Mouse (Mus musculus) CD4-positive, CD25-positive, alpha-beta regulatory T cell, adult 2 months (primary cell): ENCODE data around the gene Nudt15.
A peak's percentile ranks its signal among the peaks of the same experiment; 100 is the strongest.
"Not testable (repeated sequence)": the region's sequence is repeated elsewhere in the genome, so short reads cannot be mapped to it uniquely, and the experiment has no call there.

Experiments
- DNase-seq: peaks from one replicate; pipeline ENCODE4 v3.0.0-alpha.2; 2012; ENCODE audit warnings: low read depth, low spot score

Nudt15 gene

DNA sequence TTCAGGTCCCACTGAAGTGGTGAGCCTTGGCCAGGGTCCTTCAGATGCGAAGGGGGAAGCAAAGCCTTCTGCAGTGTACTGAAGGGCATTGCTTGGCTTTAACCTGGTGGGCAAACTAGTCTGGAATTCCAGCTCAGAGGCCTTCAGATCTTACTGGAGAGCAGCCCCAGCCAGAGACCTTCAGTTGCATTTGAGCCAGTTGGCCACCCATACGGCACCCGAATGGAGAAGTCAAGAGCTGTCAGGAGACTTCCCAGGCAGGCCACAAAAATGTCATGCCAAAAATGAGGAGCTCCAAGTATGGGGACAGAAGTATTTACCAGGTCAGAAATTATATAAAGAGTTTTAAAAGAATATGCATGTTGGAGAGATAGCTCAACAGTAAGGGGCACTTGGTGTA lies at the start of gene Nudt15:
Gene Nudt15, minus strand, starts transcription at position 192 of the 400 bp plus-strand sequence.
- no peak for DNase-seq

DNA sequence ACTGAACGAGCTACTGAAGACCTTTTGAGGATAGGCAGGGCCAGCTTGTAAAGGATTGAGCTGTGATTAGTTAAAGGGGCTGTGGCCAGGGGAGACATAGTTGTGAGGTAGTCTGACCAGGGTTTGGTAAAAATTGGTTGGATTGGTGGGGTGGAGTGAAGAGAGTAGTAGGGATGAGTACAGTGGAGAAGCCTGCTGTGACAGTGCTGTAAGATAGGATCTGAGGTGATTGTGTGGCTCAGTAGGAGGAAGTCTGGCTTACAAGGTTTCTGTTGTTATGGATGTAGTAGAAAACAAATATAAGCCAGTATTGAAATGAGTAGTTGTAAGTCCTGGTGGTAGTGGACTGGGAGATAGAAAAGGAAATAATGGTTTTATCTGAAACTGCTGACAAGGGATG lies 44.1 kb upstream of the Nudt15 start:
- no peak for DNase-seq

DNA sequence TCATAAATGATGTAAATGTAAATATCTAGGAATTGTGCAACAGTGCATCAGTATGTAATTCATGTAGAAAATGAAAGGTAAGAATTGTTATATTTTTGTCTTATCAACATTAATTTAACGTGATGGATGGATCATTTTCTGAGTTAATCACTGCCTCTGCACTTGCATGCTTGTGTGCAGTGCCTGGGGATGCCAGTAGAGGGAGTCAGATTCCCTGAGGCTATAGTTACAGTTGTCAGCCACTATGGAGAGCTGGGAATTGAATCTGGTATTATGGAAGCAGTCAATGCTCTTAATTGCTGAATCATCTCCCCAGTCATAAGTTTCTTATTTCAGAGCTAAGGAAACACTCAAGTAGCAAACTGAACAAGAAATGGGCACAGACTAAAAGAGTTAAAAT lies 40.0 kb upstream of the Nudt15 start:
- peak; percentile 27 for DNase-seq

DNA sequence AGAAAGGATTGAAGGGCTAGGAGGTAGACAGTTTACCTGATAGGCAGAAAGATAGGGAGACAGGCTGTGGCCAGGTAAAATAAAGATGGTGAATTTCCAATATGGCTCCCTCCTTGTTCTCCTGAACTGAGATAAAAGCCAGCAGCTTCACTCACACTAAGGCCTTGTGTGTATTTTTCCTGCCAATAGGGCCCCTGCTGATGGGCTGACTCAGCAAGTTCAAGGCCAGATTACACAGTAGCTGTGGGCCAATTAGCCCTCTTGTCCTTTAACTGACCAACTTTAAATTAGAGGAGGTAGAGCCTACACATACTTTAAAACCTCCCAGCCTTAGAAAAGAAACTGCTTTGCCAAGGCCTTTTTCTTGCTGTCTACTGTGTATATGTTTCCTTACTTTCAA lies 28.3 kb upstream of the Nudt15 start:
- DNase-seq = no peak

DNA sequence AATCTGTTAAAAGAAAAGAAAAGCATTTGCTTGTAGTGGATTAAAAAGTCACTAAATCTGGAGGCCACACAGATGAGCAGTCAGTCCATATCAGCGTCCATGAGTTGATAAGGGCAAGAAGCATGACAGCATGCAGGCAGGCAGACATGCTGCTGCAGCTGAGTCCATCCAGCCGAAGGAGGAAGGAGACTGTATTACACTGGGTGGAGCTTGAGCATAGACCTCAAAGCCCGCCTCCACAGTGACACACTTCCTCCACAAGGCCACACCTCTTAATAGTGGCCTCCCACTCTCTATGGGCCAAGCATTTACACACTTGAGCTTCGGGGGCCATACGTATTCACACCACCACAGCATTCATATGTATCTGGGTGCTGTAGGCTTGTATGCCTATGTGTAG lies 26.0 kb upstream of the Nudt15 start:
- no peak for DNase-seq

DNA sequence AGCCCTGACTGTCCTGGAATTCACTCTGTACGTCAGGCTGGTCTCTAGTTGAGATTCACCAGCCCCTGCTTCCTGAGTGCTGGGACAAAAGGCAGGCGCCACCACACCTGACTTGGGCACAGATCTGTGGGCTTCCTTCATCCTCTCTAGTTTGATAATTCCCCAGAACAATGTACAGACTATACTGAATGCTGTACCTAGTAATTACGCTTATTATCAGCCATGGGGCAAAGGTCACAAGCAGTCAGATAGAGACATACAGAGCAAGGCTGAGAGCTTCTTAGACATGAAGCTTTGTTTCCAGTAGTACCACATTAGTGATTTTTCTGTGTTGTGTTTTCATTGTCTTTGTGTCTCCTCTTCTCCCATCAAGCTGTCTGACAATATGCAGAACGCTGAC lies 23.1 kb upstream of the Nudt15 start:
- DNase-seq = no peak

DNA sequence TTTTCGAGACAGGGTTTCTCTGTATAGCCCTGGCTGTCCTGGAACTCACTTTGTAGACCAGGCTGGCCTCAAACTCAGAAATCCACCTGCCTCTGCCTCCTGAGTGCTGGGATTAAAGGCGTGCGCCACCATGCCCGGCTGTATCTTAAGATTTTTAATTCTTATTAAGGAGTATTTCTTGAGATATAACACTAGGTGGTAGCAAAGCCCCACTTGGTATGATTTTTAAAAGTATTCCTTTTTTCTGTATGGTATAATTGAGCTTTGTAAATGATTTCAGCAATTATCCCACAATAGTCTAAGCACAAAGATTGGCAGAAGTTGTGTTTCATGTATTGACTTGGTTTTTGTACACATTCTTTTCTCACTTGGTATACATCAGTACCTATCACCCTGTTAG lies 21.8 kb upstream of the Nudt15 start:
- DNase-seq = not testable (repeated sequence)

DNA sequence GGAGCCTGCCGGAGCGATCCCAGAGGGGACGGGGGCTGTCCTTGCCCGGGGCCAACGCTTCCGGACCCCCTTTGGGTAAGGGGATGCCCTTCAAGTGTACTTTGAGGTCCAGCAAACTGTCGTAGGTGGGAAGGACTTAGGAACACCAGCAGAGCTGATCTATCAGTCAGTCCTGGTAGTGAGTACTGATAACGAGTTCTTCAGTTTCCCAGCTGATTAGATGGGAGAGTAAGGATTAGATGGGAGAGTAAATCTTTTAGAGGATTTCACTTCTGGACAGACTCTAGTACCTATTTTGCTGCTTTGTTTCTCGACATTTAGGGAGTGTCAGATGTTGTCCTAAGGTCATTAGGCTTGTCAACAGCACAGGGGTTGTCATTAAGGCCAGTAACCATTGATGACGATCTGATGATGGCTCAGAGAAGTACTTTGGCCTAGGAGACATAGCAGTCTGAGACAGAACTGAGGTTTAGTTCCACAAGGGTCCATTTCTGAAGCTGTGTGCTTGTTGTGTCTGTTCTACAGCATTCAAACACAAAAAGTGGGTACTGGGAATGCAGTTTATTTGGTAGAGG lies 5.2 kb upstream of the Nudt15 start:
- peak; percentile 9 for DNase-seq

DNA sequence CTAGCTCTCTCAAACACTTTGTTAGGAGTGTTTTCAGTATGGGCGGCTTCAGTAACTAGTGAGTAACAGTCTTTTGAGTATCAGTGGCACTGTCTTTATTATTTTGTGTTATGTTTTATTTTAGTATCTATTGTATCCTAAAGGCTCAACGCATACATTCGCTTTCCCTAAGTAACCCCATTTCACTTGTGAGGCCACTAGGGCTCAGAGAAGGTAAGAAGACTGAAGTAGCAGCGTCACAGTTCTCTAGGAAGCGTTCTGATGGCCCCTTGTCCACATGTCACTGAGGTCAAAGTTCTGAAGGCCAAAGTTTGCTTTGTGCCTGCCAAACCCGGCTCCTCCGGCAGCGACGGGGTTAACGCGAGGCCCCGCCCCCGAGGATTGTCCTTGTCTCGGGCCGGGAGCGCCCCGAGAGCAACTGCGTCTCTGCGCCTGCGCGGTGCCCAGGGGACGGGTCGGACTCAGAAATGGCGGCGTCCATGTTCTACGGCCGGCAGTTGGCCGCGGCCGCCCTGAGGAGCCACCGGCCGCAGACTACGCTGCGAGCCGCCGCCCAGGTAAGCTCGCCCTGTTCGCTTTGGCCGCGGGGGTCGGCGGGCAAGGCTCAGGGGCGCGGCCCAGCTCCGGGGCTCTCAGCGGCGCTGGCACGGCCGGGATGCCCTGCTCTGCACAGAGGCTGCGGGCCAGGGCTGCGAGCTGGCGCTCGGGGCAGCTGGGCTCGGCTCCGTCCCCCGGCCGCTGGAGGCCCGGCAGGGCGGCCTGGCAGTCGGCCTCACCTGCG lies 4.5 kb upstream of the Nudt15 start:
- DNase-seq = peak; percentile 95

DNA sequence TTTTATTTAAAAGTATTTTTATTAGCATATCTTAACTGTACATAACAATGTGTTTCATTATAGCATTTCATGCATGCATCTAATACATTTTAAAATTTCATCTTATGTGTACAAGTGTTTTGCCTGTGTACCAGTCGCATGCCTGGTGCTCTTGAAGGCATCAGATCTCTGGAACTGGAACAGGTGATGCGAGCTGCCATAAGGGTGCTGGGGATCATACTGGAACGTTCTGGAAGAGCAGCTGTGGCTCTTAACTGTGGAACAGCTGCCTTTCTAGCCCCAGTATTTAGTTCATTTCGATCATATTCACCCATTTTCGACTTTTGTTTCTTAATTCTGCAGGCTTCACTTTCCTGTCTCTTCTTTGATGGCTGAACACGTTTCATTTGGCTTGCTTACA lies 3.1 kb upstream of the Nudt15 start:
- no peak for DNase-seq

DNA sequence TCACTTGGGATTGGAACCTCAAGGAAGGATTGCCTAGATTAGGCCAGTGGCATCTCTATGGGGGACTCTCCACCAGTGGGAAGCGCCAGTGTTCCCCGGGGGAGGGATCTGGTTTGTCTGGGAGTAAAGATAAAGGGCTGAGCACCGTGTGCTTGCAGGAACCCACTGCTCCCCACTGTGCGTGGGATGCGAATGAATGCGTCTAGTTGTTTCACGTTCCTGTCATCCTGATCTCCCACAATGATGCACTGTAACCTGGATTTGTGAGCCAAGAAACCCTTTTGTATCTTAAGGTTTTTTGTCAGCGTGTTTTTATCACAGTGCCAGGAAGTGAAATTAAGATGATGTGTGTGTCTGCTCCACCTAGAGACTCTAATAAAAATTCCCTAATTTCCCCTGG lies 2.7 kb upstream of the Nudt15 start:
- DNase-seq = no peak

DNA sequence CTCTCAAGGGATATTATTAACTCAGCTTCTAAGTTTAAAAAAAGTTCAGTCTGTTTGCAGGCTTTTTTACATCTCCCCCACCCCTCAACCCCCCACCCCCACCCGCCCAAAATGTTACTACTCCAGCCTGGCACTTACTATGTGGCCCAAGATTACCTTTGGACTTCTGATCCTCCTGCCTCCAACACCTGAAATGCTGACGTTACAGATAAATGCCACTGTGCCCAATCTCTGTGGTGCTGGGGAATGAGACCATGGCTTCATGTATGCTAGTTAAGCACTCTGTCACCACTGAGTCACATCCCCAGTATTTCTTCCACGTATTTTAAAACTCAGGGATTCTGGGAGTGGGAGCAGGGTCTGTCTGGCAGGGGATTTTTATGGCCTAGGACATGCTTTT lies 2.2 kb upstream of the Nudt15 start:
- DNase-seq = no peak

DNA sequence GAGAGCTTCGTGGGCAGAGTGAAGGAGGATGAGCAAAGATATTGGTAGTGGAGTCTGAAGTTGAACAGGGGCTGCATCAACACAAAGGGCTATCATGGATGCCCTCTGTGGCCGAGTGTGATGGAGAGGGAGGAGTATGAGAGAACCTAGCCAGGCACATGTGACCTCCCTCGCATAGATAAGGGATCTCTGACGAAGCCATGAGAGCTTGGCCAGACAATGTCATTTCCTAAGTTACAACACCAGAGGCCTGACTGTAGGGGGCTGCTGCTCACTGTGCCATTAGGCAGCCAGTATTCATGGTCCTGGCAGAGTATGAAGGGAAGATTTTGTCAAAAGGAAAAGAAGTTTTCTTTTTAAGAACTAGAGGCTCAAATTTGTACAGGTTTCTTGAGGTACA lies 1.0 kb downstream of the Nudt15 start:
- DNase-seq = no peak

DNA sequence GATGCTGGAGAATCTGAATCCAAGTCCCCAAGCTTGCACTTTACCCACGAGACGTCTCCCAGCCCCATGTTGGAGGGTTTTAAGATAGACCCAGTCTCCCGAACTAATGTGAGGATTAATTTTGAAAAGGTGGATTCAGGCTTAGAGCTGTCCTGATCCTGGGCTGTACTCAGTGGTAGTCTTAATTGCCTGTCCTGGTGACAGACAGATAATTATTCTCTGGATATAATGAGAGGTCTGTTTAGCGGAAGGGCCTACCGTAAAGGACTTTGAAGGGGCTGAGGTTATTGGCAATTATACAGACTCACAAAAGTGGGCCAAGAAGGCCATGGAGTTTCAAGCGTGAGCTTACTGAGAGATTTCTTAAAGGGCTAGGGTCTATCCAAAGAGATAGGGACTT lies 4.3 kb downstream of the Nudt15 start:
- DNase-seq = no peak

DNA sequence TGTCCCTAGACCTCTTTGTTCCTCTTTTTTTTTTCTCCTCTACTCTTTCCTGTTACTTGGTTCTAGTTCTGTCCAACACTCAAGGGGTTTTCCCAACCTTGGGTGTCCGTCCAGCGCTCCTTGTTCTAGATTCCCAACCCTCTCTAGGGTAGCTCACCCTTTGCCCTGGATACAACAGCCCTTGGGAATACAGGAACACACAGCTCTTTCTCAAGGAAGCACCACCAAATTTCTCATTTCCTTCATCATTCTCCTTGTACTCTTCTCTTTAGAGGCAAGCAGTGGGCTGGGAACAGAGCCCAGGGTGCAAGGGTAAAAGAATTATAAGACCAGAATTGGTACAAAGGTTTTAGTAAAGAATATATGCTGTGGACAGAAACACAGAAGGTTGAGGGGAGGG lies 12.4 kb downstream of the Nudt15 start:
- DNase-seq = no peak

DNA sequence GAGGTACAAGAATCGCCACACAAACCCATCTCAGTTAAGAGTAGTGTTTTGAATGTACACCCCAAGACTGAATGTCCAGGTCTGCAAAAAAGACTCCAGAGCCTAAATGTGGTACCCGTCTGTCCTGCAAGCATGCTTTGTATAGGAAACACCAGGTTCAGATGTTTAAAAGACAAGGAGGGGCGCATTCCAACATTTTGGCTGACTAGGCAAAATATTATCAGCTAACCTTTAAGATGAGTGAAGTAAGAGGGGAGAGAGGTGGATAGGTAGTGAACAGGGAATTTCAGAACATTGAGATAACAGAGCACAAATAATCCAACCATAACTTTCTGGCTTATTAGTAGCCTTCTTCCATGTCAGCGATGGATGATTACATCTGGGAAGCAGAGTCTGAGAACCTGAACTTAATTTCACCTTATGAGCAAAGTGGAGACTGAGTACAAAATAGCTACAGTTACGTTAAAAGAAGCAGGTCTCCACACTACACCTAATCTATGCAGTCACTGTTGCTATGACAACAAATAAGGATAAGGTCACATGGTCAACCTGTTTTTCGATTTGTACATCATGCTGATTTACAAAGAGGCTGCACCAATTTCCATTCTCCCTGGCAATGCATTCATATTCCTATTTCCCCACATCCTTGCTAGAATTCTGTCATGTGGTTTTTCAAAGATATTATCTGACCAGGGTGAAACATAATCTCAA lies 14.1 kb downstream of the Nudt15 start:
- DNase-seq = no peak

DNA sequence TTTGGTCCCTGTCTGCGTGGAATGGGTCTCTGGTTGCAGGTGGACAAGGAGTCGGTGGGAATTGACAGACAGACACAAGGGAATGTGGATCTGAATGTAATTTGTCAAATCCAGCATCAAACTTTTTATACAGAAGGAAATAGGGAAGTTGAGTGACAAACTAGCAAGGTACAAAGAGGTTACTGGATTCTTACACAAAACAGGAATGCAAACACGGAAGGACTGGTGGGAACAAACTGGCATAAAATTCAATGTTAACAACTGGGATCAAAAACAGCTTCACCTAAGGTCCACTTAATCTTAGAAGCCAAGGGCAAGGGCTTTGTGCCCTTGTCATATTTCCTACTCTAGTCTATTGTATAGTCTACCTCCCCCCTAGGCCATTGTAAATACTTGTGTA lies 19.4 kb downstream of the Nudt15 start:
- DNase-seq = not testable (repeated sequence)

DNA sequence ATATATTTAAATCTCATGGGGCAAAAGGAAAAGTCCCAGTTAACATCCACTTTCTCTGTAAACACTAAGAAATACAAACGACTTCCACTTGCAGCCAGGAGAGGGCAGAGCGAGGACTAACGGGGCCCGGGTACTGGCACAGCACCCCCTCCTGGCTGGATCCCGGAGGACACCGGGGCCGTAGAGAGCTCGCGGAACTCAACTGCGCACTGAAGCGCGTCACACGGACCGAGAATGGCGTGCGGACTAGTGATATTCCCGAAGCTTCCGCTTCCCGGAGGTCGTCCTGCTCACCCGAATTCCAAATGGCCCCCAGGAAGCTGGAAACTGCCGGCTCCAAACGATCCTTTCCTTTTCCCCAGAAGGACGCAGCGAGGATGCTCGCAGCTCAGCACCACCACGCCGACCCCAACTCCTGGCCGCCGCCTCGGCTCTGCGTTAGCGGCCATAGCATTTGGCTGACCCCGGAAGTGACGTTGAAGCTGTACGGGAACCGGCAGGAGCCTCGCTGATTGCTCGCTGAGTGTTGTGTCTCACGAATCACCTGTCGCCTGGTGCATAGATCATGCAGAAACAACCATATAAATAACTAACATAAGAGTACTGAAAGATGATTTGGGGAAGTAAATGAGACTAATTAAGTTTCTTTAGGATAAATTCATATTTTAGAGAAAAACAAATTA lies 23.1 kb downstream of the Nudt15 start, which contains the start of gene Sucla2:
Gene Sucla2, plus strand, starts transcription at position 554 of the 683 bp plus-strand sequence.
- DNase-seq = peak; percentile 98

DNA sequence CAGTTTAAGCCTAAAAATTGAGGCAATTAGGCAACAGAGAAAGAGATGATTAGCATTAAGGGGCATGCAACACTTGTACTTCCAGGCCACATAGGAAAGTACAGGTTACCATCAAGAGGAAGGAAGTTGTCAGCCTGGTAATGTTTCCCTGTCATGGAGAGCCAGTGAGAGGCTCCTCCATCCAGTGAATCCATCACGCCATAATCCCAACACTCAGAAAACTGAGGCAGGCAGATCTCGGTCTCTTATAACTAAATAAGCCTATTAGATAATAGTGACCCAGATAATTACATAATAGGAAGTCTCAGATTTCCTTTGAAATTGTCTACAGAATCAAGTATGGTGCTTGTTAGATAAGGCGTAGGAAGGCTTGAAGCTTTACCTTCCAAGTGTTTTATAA lies 23.9 kb downstream of the Nudt15 start:
- no peak for DNase-seq

DNA sequence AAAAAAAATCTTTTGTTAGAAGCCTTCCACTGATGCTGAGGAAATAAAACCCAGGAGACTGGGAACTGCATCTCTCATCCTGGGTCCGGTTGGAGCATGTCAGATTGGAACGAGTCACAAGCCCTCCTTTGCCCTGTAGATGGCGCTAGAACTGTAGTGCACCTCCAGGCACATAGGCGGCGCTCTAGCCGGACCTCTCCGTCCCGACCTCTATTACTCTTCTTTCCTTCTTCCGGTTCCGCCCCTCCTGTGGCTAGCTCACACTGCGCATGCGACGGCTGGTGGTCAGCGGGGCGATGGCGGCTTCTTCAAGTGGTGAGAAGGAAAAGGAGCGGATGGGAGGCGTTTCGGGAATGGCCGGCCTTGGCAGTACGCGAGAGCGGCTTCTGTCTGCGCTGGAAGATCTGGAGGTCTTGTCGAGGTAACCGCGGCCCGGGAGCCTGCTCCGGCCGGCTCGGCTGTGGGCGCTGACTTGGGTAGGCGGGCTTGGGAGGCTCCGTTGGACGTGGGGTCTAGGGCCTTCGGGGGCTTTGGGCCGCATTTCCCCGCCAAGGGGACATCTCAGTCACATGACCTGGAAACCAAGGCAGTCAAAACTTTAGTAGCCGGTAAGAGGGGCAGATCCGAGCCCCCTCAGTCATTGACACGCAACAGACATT lies 38.1 kb downstream of the Nudt15 start, which contains the start of gene Med4:
Gene Med4, plus strand, starts transcription at position 261 of the 659 bp plus-strand sequence.
- DNase-seq = peak; percentile 95

DNA sequence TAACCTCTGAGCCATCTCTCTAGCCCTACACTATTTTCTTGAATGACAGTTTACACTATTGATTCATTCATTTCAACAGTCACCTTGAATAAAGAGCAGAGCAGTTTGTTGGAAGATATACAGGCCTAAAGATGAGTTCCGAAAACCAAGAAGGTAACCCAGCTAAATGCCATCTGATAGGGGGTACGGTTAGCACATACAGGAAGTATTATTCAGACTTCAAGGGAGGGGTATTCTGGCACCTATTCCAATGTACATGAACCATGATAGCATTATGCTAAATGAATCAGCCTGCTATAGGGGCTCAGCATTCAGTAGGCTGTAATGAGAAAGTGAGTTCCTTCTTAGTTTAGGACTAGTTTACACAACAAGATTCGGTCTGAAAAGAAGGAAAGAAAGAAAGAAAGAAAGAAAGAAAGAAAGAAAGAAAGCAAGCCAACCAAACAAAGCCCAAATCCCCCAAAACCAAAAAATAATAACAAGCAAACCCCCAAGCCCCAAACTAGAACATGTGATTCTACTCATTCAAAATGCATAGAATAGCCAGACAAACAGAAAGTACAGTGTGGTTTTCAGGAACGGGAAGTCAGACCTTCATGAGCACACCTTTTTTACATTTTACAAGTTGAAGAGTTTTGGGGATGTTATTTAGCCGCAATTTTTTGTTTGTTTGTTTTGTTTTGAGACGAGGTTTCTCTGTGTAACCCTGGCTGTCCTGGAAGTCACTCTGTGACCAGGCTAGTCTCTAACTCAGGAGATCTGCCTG lies 39.2 kb downstream of the Nudt15 start:
- peak; percentile 16 for DNase-seq
